Mouse (Mus musculus) heart, postnatal 14 days (tissue): ENCODE data around the gene Med20. TPM values are rescaled to one million over a fixed set of nuclear protein-coding genes. Genes with fewer than 3 reads are reported as not detected.

Source experiments
- DNase-seq, 2 experiments: peaks; one replicate each; pipeline ENCODE4 v3.0.0; 2021 to 2022
- intact Hi-C: fragments of 180-260 bp; cut with DNase I; formaldehyde crosslinking; loops from one replicate; pipeline ENCODE4 v1.15.1; 2025
- long read RNA-seq, 2 experiments: library from polyadenylated mRNA; stranded (forward); transcript quantifications; one replicate each; pipeline ENCODE4 v2.0.0; 2021
- total RNA-seq, 2 experiments: library from RNA; stranded (reverse); gene quantifications; 2 replicates each; pipeline ENCODE4 v1.2.3; 2021

Gene Med20
- total RNA-seq = 10 to 100 TPM; 18.7 to 20.8 TPM
- long read RNA-seq, experiment 1, transcript Med20-201 (4 exons, 2,054 nt) = major isoform, 49 of 54 reads
- long read RNA-seq, experiment 1, partial matches to known transcripts = 1 of 54 reads
- long read RNA-seq, experiment 1, other reads (novel, unspliced or antisense) = 4 of 54 reads
- long read RNA-seq, experiment 2, transcript Med20-201 (4 exons, 2,054 nt) = major isoform, 39 of 42 reads
- long read RNA-seq, experiment 2, partial matches to known transcripts = 0 of 42 reads
- long read RNA-seq, experiment 2, other reads (novel, unspliced or antisense) = 3 of 42 reads

GRCm38 (mm10) chr17:47610849-47611660 is at the start of gene Med20, which contains the start of the genes Bysl and Gm20517:
TSS of gene Med20 (plus strand) at chr17:47611582.
TSS of gene Bysl (minus strand) at chr17:47611492.
TSS of gene Gm20517 (plus strand) at chr17:47611589.
- peak; percentile 95 to 99 for DNase-seq
- intact Hi-C loops = no loop called here

- no peak for DNase-seq
- intact Hi-C loops = no loop called here
Observed at GRCm38 (mm10) chr17:47562875-47563274, 48.5 kb upstream of the Med20 start.

- no peak for DNase-seq
- intact Hi-C loops = no loop called here
Observed at GRCm38 (mm10) chr17:47564612-47565011, 46.8 kb upstream of the Med20 start.

- intact Hi-C loops = no loop called here
Observed at GRCm38 (mm10) chr17:47566133-47566532, 45.2 kb upstream of the Med20 start.

GRCm38 (mm10) chr17:47567271-47567670 is 44.1 kb upstream of the Med20 start:
- intact Hi-C loops = no loop called here
- DNase-seq = peak; percentile 29 to 30

More at GRCm38 (mm10) chr17:47566133-47566532, 45.2 kb upstream of the Med20 start:
- no peak for DNase-seq

- DNase-seq = no peak
- intact Hi-C loops = no loop called here
Observed at GRCm38 (mm10) chr17:47568389-47568788, 43.0 kb upstream of the Med20 start.

- intact Hi-C loops = no loop called here
- DNase-seq = no peak
Observed at GRCm38 (mm10) chr17:47568951-47569527, 42.3 kb upstream of the Med20 start.

- intact Hi-C loops = no loop called here
- no peak for DNase-seq
Observed at GRCm38 (mm10) chr17:47571621-47572020, 39.8 kb upstream of the Med20 start.

GRCm38 (mm10) chr17:47572436-47572835 is 38.9 kb upstream of the Med20 start:
- intact Hi-C loops = no loop called here
- no peak for DNase-seq

- no peak for DNase-seq
- intact Hi-C loops = no loop called here
Observed at GRCm38 (mm10) chr17:47574028-47574427, 37.4 kb upstream of the Med20 start.

- intact Hi-C loops = no loop called here
- peak; percentile 30 to 32 for DNase-seq
Observed at GRCm38 (mm10) chr17:47574830-47575229, 36.6 kb upstream of the Med20 start.

- intact Hi-C loops = no loop called here
- no peak for DNase-seq
Observed at GRCm38 (mm10) chr17:47578655-47579054, 32.7 kb upstream of the Med20 start.

- intact Hi-C loops = no loop called here
- DNase-seq = no peak
Observed at GRCm38 (mm10) chr17:47580962-47581361, 30.4 kb upstream of the Med20 start.

- intact Hi-C loops = no loop called here
Observed at GRCm38 (mm10) chr17:47588517-47588916, 22.9 kb upstream of the Med20 start.

GRCm38 (mm10) chr17:47591073-47591472 is 20.3 kb upstream of the Med20 start:
- no peak for DNase-seq
- intact Hi-C loops = no loop called here

More at GRCm38 (mm10) chr17:47588517-47588916, 22.9 kb upstream of the Med20 start:
- DNase-seq = no peak

GRCm38 (mm10) chr17:47593215-47593853 is 18.0 kb upstream of the Med20 start:
- intact Hi-C loops = no loop called here
- peak; percentile 96 to 98 for DNase-seq

- intact Hi-C loops = loop anchor here (1.0 to 2.0 kb wide), 3 partner anchors 15 to 83 kb away; no protein-coding TSS in a partner anchor
- DNase-seq = peak in 1 of 2 experiments; percentile 58
Observed at GRCm38 (mm10) chr17:47593854-47594182, 17.6 kb upstream of the Med20 start.

- DNase-seq = peak; percentile 14 to 54
- intact Hi-C loops = loop anchor here (1.0 to 2.0 kb wide), 3 partner anchors 14 to 83 kb away; no protein-coding TSS in a partner anchor
Observed at GRCm38 (mm10) chr17:47594183-47594968, 17.0 kb upstream of the Med20 start.

- DNase-seq = no peak
- intact Hi-C loops = loop anchor here (1.0 to 2.0 kb wide), 3 partner anchors 14 to 84 kb away; no protein-coding TSS in a partner anchor
Observed at GRCm38 (mm10) chr17:47594969-47595247, 16.5 kb upstream of the Med20 start.
